Mouse (Mus musculus) CH12.LX (cell line): ENCODE measurements around the gene Armc5. TPM values are rescaled to one million over a fixed set of nuclear protein-coding genes. Genes with fewer than 3 reads are reported as not detected.

Source experiments
- DNase-seq: peaks from one replicate; pipeline ENCODE4 v3.0.0-alpha.2; 2013; ENCODE audit errors: extremely low read depth
- H3K27ac ChIP-seq: 2 replicates; pipeline ENCODE4 v1.5.1; 2012; ENCODE audit warnings: low read depth, mild to moderate bottlenecking, control low read depth, moderate library complexity; ENCODE audit not compliant: insufficient read depth
- H3K27me3 ChIP-seq: replicated peaks from 2 replicates; pipeline ENCODE3; 2012; ENCODE audit warnings: inconsistent platforms
- H3K36me3 ChIP-seq, 2 experiments: replicated peaks in 1 of 2; 2 replicates each; pipeline versions ENCODE3 to v1.6.1; 2012; ENCODE audit warnings: inconsistent platforms in 1 of 2, low read length in 1 of 2, mild to moderate bottlenecking in 1 of 2, mixed read lengths in 1 of 2, moderate library complexity in 1 of 2; ENCODE audit not compliant: control insufficient read depth in 1 of 2, insufficient read depth in 1 of 2
- H3K4me1 ChIP-seq, 2 experiments: 2 replicates each; pipeline ENCODE4 v1.6.1; 2012; ENCODE audit warnings: inconsistent platforms in 1 of 2, moderate library complexity in 1 of 2; ENCODE audit not compliant: insufficient read depth in 2 of 2, control insufficient read depth in 1 of 2
- H3K4me2 ChIP-seq: 2 replicates; pipeline ENCODE4 v1.6.1; 2012; ENCODE audit warnings: low read depth, mild to moderate bottlenecking, control low read depth; ENCODE audit not compliant: poor library complexity, insufficient read depth, severe bottlenecking
- H3K4me3 ChIP-seq, 3 experiments: fragments of 150-350 bp in 1 of 3; sonication (generic) in 1 of 3; replicated peaks in 1 of 3; 2 replicates each; pipeline versions ENCODE3 to v1.5.1; 2011 to 2012; ENCODE audit warnings: low read depth in 2 of 3, low read length in 2 of 3, mild to moderate bottlenecking in 2 of 3, moderate library complexity in 2 of 3, control low read depth in 1 of 3, improper control_type of control experiment in 1 of 3, inconsistent platforms in 1 of 3, mixed read lengths in 1 of 3; ENCODE audit not compliant: poor library complexity in 1 of 3
- H3K79me2 ChIP-seq: replicated peaks from 2 replicates; pipeline ENCODE4 v1.6.1; 2012; ENCODE audit warnings: mild to moderate bottlenecking, moderate library complexity; ENCODE audit not compliant: control insufficient read depth, poor library complexity, insufficient read depth, severe bottlenecking; ENCODE audit errors: extremely low read depth
- H3K9ac ChIP-seq: 2 replicates; pipeline ENCODE4 v1.6.1; 2012; ENCODE audit warnings: low read depth, mild to moderate bottlenecking, control low read depth, moderate library complexity; ENCODE audit not compliant: insufficient read depth
- H3K9me3 ChIP-seq: replicated peaks from 2 replicates; pipeline ENCODE3; 2012; ENCODE audit warnings: low read length, inconsistent platforms, mixed read lengths
- BHLHE40 ChIP-seq: IDR thresholded peaks from 2 replicates; pipeline ENCODE4 v1.6.1; 2011; ENCODE audit warnings: mild to moderate bottlenecking, low read depth, low read length, improper control_type of control experiment
- CHD2 ChIP-seq: IDR thresholded peaks from 2 replicates; pipeline ENCODE4 v1.6.1; 2011; ENCODE audit warnings: low read length, improper control_type of control experiment
- CTCF ChIP-seq, 2 experiments: IDR thresholded peaks in 1 of 2; conservative IDR thresholded peaks in 1 of 2; 2 replicates each; pipeline ENCODE4 v1.5.1; 2011 to 2012; ENCODE audit warnings: low read depth in 2 of 2, low read length in 2 of 2, improper control_type of control experiment in 1 of 2, inconsistent platforms in 1 of 2, mild to moderate bottlenecking in 1 of 2, moderate library complexity in 1 of 2
- EP300 ChIP-seq: IDR thresholded peaks from 2 replicates; pipeline ENCODE4 v1.6.1; 2011; ENCODE audit warnings: low read length, improper control_type of control experiment
- GABPA ChIP-seq: IDR thresholded peaks from 2 replicates; pipeline ENCODE4 v1.6.1; 2012; ENCODE audit warnings: low read depth, low read length, improper control_type of control experiment, inconsistent platforms; ENCODE audit not compliant: insufficient replicate concordance
- HCFC1 ChIP-seq: IDR thresholded peaks from 2 replicates; pipeline ENCODE4 v1.6.1; 2012; ENCODE audit warnings: low read depth, mild to moderate bottlenecking, inconsistent platforms, low read length, improper control_type of control experiment
- IRF4 ChIP-seq: IDR thresholded peaks from 2 replicates; pipeline ENCODE4 v1.6.1; 2014; ENCODE audit warnings: low read depth, mild to moderate bottlenecking, inconsistent platforms, low read length, improper control_type of control experiment
- JUN ChIP-seq: IDR thresholded peaks from 2 replicates; pipeline ENCODE4 v1.6.1; 2011; ENCODE audit warnings: low read depth, mild to moderate bottlenecking, low read length, improper control_type of control experiment, moderate library complexity; ENCODE audit not compliant: insufficient read depth
- KAT2A ChIP-seq: IDR thresholded peaks from 2 replicates; pipeline ENCODE4 v1.6.1; 2012; ENCODE audit warnings: low read length, improper control_type of control experiment, inconsistent platforms; ENCODE audit not compliant: insufficient replicate concordance
- MAFK ChIP-seq: IDR thresholded peaks from 2 replicates; pipeline ENCODE4 v1.6.1; 2011; ENCODE audit warnings: low read length, improper control_type of control experiment; ENCODE audit not compliant: insufficient replicate concordance
- MAX ChIP-seq: IDR thresholded peaks from 2 replicates; pipeline ENCODE4 v1.6.1; 2011; ENCODE audit warnings: low read length, improper control_type of control experiment
- MAZ ChIP-seq: IDR thresholded peaks from 2 replicates; pipeline ENCODE4 v1.6.1; 2012; ENCODE audit warnings: low read depth, mild to moderate bottlenecking, inconsistent platforms, low read length, improper control_type of control experiment, moderate library complexity
- MXI1 ChIP-seq: IDR thresholded peaks from 2 replicates; pipeline ENCODE4 v1.6.1; 2011; ENCODE audit warnings: mild to moderate bottlenecking, low read depth, low read length, improper control_type of control experiment
- MYC ChIP-seq: IDR thresholded peaks from 2 replicates; pipeline ENCODE4 v1.6.1; 2011; ENCODE audit warnings: low read depth, mild to moderate bottlenecking, improper control_type of control experiment, low read length
- PAX5 ChIP-seq: IDR thresholded peaks from 2 replicates; pipeline ENCODE4 v1.6.1; 2012; ENCODE audit warnings: low read length, inconsistent platforms, mixed read lengths
- RAD21 ChIP-seq: IDR thresholded peaks from 2 replicates; pipeline ENCODE4 v1.6.1; 2011; ENCODE audit warnings: low read depth, mild to moderate bottlenecking, low read length, improper control_type of control experiment, moderate library complexity
- RCOR1 ChIP-seq: conservative IDR thresholded peaks from 2 replicates; pipeline ENCODE4 v1.6.1; 2012; ENCODE audit warnings: low read depth, mild to moderate bottlenecking, inconsistent platforms, low read length, improper control_type of control experiment
- TBP ChIP-seq: conservative IDR thresholded peaks from 2 replicates; pipeline ENCODE4 v1.6.1; 2011; ENCODE audit warnings: low read depth, low read length, improper control_type of control experiment
- UBTF ChIP-seq: IDR thresholded peaks from 2 replicates; pipeline ENCODE4 v1.6.1; 2012; ENCODE audit warnings: low read depth, mild to moderate bottlenecking, inconsistent platforms, low read length, improper control_type of control experiment, moderate library complexity
- USF1 ChIP-seq: IDR thresholded peaks from 2 replicates; pipeline ENCODE4 v1.6.1; 2014; ENCODE audit warnings: low read depth, mild to moderate bottlenecking, inconsistent platforms, low read length, improper control_type of control experiment
- ZC3H11A ChIP-seq: IDR thresholded peaks from 2 replicates; pipeline ENCODE4 v1.6.1; 2012; ENCODE audit warnings: low read depth, mild to moderate bottlenecking, inconsistent platforms, low read length, improper control_type of control experiment
- ZKSCAN1 ChIP-seq: IDR thresholded peaks from 2 replicates; pipeline ENCODE4 v1.6.1; 2012; ENCODE audit warnings: low read depth, inconsistent platforms, low read length, improper control_type of control experiment, borderline replicate concordance
- ZNF384 ChIP-seq: IDR thresholded peaks from 2 replicates; pipeline ENCODE4 v1.6.1; 2012; ENCODE audit warnings: low read depth, low read length, improper control_type of control experiment, inconsistent platforms
- dilution Hi-C: fragments of 300-500 bp; cut with MboI; formaldehyde crosslinking; loops from 2 replicates; pipeline ENCODE4 v1.14.3; 2020; ENCODE audit warnings: low sequenced_read_pairs; ENCODE audit not compliant: extremely low pct_unique_long_range_greater_than_20kb, extremely low pct_ligation_motif_present
- in situ Hi-C: fragments of 300-500 bp; cut with MboI; formaldehyde crosslinking; loops from 3 replicates; pipeline ENCODE4 v1.14.3; 2019; ENCODE audit warnings: low sequenced_read_pairs, low pct_ligation_motif_present, low pct_unique_long_range_greater_than_20kb, mixed read lengths
- polyA plus RNA-seq: library from polyadenylated mRNA; unstranded; fragments of >175 nt; gene quantifications from 2 replicates; pipeline ENCODE4 v1.2.1, GENCODE M21; 2012; ENCODE audit warnings: low read depth; ENCODE audit not compliant: insufficient read length
- total RNA-seq, 2 experiments: library from RNA; depleted of rRNA; stranded (reverse); fragments of 300-350 nt in 1 of 2; fragments of >200 nt in 1 of 2; gene quantifications; 2 replicates each; pipeline ENCODE4 v1.2.3; 2012 to 2014

Gene Armc5
- total and polyA plus RNA-seq, 3 experiments: 5.0 to 14.4 (median 11.6) TPM

DNA sequence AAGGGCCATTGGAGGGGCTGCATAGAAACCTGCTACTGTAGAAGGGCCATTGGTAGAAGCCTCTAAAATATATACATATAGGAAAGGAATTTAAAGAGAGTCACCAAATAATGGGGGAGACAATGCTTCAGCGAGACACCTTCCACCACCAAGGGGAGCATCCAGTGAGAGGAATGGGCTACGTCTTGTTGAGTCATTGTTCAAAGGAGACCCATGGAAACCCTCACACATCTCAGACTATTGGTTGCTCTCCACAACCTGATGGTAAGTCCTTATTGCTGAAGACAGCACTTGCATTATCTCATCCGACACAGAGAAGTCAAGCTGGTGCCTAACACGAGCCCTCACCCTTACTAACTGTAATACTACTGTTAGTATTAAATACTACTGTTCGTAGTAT lies 18.6 kb downstream of the Armc5 start:
- in situ Hi-C loops: no loop called here
- Histone ChIP-seq H3K4me2 (no peak overlapping the region), H3K4me1 (no peaks in the 10 kb centered on the region), H3K36me3 (peaks cover 0 to 15% of the 10 kb centered on the region in 2 experiments), H3K27ac (no peak overlapping the region), H3K27me3 (peaks cover 12% of the 10 kb centered on the region), H3K79me2 (no peaks in the 10 kb centered on the region), H3K4me3 (no peak overlapping the region), H3K9me3 (no peaks in the 10 kb centered on the region), H3K9ac (no peak overlapping the region)
- DNase-seq: no peak
- dilution Hi-C loops: no loop called here
- TF ChIP-seq RCOR1 (no peak), TBP (no peak), JUN (no peak), MXI1 (no peak), IRF4 (no peak), MAZ (no peak), USF1 (no peak), MAFK (no peak), CTCF (conservative IDR thresholded peaks at IDR 0.05 in 1 of 2, IDR thresholded peaks at IDR 0.05 in 1 of 2; ENCODE audit: low read depth in 2 of 2, low read length in 2 of 2) (no peak), ZC3H11A (no peak), ZKSCAN1 (no peak), HCFC1 (no peak), RAD21 (no peak), KAT2A (no peak), PAX5 (no peak), CHD2 (no peak), GABPA (no peak), BHLHE40 (no peak), MYC (no peak), EP300 (no peak)

DNA sequence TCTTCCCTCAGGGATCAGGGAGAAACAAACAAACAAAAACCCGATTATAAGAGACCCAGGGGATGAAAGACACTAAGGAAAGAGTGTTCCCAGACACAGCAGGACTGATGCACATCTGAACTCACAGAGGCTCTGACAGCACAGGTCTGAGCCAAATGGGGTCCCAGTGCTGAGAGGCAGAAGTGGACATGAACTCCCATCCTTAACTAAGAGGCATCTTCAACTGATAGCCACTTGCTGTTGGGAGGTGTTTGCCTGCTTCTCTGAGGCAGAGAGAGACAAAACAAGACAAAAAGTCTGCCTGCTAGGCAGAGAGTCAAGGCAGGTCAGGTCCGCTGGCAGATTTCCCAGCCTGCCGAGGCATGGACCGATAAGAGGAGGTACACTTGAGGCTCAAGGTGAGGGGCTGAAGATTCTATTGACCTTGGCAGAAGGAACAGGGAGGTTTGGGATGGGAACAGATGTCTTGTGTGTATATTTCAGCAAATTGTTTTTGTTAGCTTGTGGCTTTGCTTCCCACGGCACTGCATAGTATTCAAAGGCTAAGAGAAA lies 19.7 kb downstream of the Armc5 start:
- no peak overlapping the region for H3K4me3 ChIP-seq
- peaks cover 0 to 15% of the 10 kb centered on the region in 2 experiments for H3K36me3 ChIP-seq
- TF ChIP-seq RCOR1 (no peak), MAX (no peak), MAFK (no peak), ZNF384 (no peak), RAD21 (no peak), UBTF (no peak), KAT2A (no peak)
- H3K9ac ChIP-seq: no peak overlapping the region
- no peaks in the 10 kb centered on the region for H3K4me1 ChIP-seq
- no peaks in the 10 kb centered on the region for H3K79me2 ChIP-seq
- no peaks in the 10 kb centered on the region for H3K9me3 ChIP-seq
- H3K27ac ChIP-seq: no peak overlapping the region
- peaks cover 12% of the 10 kb centered on the region for H3K27me3 ChIP-seq
- dilution Hi-C loops (no loop called here), in situ Hi-C loops (no loop called here)
- no peak overlapping the region for H3K4me2 ChIP-seq
- no peak for DNase-seq
